Comparison of ENCODE assay signal across 8 mouse cellular contexts in genomic region chr6:30692826-30693225, GRCm38 (mm10). TPM values are rescaled to one million over a fixed set of nuclear protein-coding genes. Genes with fewer than 3 reads are reported as not detected.
DNase-seq lines count a peak whose midpoint lies in the region; ATAC-seq and TF ChIP-seq lines count a peak whose summit lies in the region.

No protein-coding gene starts in this region.

- WGBS in heart, embryonic 11.5 days (ENCODE audit: insufficient replicate concordance), result 75% methylated on average over 5 of the region's 5 CpGs
- 72% methylated on average over 5 of the region's 5 CpGs for WGBS in forebrain, embryonic 11.5 days
- WGBS in liver, postnatal 0 days (ENCODE audit: insufficient replicate concordance), result 64% methylated on average over 5 of the region's 5 CpGs

- no peaks in the 10 kb centered on the region for H3K36me3 ChIP-seq in heart, embryonic 11.5 days (ENCODE audit: control insufficient read depth, insufficient read depth, low read length)
- no peaks in the 10 kb centered on the region for H3K36me3 ChIP-seq in ES-Bruce4 (ENCODE audit: control insufficient read depth, insufficient read depth, low read length, poor library complexity, severe bottlenecking)
- H3K36me3 ChIP-seq in forebrain, embryonic 11.5 days (ENCODE audit: control insufficient read depth, insufficient read depth, low read length), result no peaks in the 10 kb centered on the region
- no peaks in the 10 kb centered on the region for H3K36me3 ChIP-seq in liver, postnatal 0 days (replicated peaks; ENCODE audit: insufficient read depth, low read length)

- peak overlapping the region; percentile 77 for H3K9ac ChIP-seq in heart, embryonic 11.5 days (ENCODE audit: low read depth, low read length)
- peak overlapping the region; percentile 54 for H3K9ac ChIP-seq in ES-Bruce4 (ENCODE audit: low read depth, poor library complexity, severe bottlenecking)
- peak overlapping the region; percentile 62 for H3K9ac ChIP-seq in forebrain, embryonic 11.5 days (ENCODE audit: low read length)
- peak overlapping the region; percentile 70 for H3K9ac ChIP-seq in liver, postnatal 0 days (replicated peaks)

- TF ChIP-seq POLR2A in ES-Bruce4 (IDR thresholded peaks at IDR 0.05; ENCODE audit: insufficient read depth, low read length), result no peak

- H3K27me3 ChIP-seq in heart, embryonic 11.5 days (ENCODE audit: control insufficient read depth, insufficient read depth, low read length), result no peaks in the 10 kb centered on the region
- no peaks in the 10 kb centered on the region for H3K27me3 ChIP-seq in ES-Bruce4 (ENCODE audit: control insufficient read depth, insufficient read depth, low read length, poor library complexity, severe bottlenecking)
- no peaks in the 10 kb centered on the region for H3K27me3 ChIP-seq in forebrain, embryonic 11.5 days (ENCODE audit: control insufficient read depth, insufficient read depth, low read length)
- H3K27me3 ChIP-seq in liver, postnatal 0 days (ENCODE audit: insufficient read depth, low read length), result no peaks in the 10 kb centered on the region

- TF ChIP-seq CTCF in ES-Bruce4 (IDR thresholded peaks at IDR 0.05; ENCODE audit: low read depth, low read length), result no peak
- TF ChIP-seq CTCF in liver, postnatal 0 days (IDR thresholded peaks at IDR 0.05; ENCODE audit: low read depth), result no peak

- TF ChIP-seq EP300 in ES-Bruce4 (IDR thresholded peaks at IDR 0.05; ENCODE audit: insufficient read depth, low read depth, low read length), result no peak
- no peak for TF ChIP-seq EP300 in liver, postnatal 0 days (IDR thresholded peaks at IDR 0.05; ENCODE audit: low read depth)

- ATAC-seq in heart, embryonic 11.5 days (replicated peaks; ENCODE audit: insufficient number of reproducible peaks, low FRiP score, low TSS enrichment), result no peak
- no peak for ATAC-seq in forebrain, embryonic 11.5 days (replicated peaks; ENCODE audit: low FRiP score)
- ATAC-seq in liver, postnatal 0 days, result no peak

- peaks cover 8% of the 10 kb centered on the region for H3K4me1 ChIP-seq in heart, embryonic 11.5 days (ENCODE audit: control insufficient read depth, insufficient read depth, low read length)
- H3K4me1 ChIP-seq in ES-Bruce4 (ENCODE audit: control insufficient read depth, insufficient read depth, low read length), result no peaks in the 10 kb centered on the region
- peaks cover 9% of the 10 kb centered on the region for H3K4me1 ChIP-seq in forebrain, embryonic 11.5 days (replicated peaks; ENCODE audit: control insufficient read depth, insufficient read depth, low read length)
- peaks cover 9% of the 10 kb centered on the region for H3K4me1 ChIP-seq in liver, postnatal 0 days (ENCODE audit: insufficient read depth)

- H3K4me2 ChIP-seq in heart, embryonic 11.5 days, result peak overlapping the region; percentile 74
- H3K4me2 ChIP-seq in forebrain, embryonic 11.5 days (ENCODE audit: low read depth, low read length, severe bottlenecking), result peak overlapping the region; percentile 50
- peak overlapping the region; percentile 96 for H3K4me2 ChIP-seq in liver, postnatal 0 days (ENCODE audit: low read depth, low read length)

- no peak for DNase-seq in heart, postnatal 4 days
- DNase-seq in forebrain, embryonic 11.5 days (ENCODE audit: low spot score), result no peak
- no peak for DNase-seq in liver, postnatal 0 days
- DNase-seq in cerebellum, postnatal 25 days, result no peak
- no peak for DNase-seq in layer of hippocampus, adult 8-10 months (ENCODE audit: low spot score in 2 of 2)
- no peak for DNase-seq in urinary bladder, postnatal 14 days (ENCODE audit: low spot score)

- peak overlapping the region; percentile 57 for H3K4me3 ChIP-seq in heart, embryonic 11.5 days (ENCODE audit: low read depth, low read length)
- H3K4me3 ChIP-seq in ES-Bruce4 (ENCODE audit: low read depth, low read length), result peak overlapping the region; percentile 86
- peak overlapping the region; percentile 43 for H3K4me3 ChIP-seq in forebrain, embryonic 11.5 days (ENCODE audit: low read depth, low read length)
- peak overlapping the region; percentile 77 for H3K4me3 ChIP-seq in liver, postnatal 0 days (ENCODE audit: low read depth, low read length)

- no peaks in the 10 kb centered on the region for H3K9me3 ChIP-seq in heart, embryonic 11.5 days (replicated peaks; ENCODE audit: control insufficient read depth, low read length)
- no peaks in the 10 kb centered on the region for H3K9me3 ChIP-seq in ES-Bruce4 (replicated peaks; ENCODE audit: control insufficient read depth, insufficient read depth, low read length, poor library complexity, severe bottlenecking)
- no peaks in the 10 kb centered on the region for H3K9me3 ChIP-seq in forebrain, embryonic 11.5 days (ENCODE audit: control insufficient read depth, low read length)
- H3K9me3 ChIP-seq in liver, postnatal 0 days (ENCODE audit: low read length), result no peaks in the 10 kb centered on the region

- peak overlapping the region; percentile 98 for H3K27ac ChIP-seq in heart, embryonic 11.5 days (ENCODE audit: low read depth, low read length)
- H3K27ac ChIP-seq in ES-Bruce4 (ENCODE audit: insufficient read depth, low read length), result no peak overlapping the region
- H3K27ac ChIP-seq in forebrain, embryonic 11.5 days (ENCODE audit: low read depth, low read length), result peak overlapping the region; percentile 92
- peak overlapping the region; percentile 85 for H3K27ac ChIP-seq in liver, postnatal 0 days (ENCODE audit: low read depth)

RNA-seq across cellular contexts. Expression of gene Cep41, which starts 0.7 kb away (rescaled TPM):
- 10.9 and 11.0 TPM in 2 replicates for polyA plus RNA-seq in heart, embryonic 11.5 days (2014; fragmentation: Nextera tagmentation; extraction: Ambion mirVana)
- 1 to 10 TPM; 4.2 to 8.0 TPM for total RNA-seq in heart, postnatal 4 days (2021)
- 4.9 and 8.1 TPM in 2 replicates for polyA plus RNA-seq in ES-Bruce4 (2011; ENCODE audit: insufficient read depth, insufficient read length, low read depth, missing spikeins)
- 21.6 and 24.1 TPM in 2 replicates for polyA plus RNA-seq in forebrain, embryonic 11.5 days (2014; fragmentation: Nextera tagmentation; extraction: Ambion mirVana)
- polyA plus RNA-seq in liver, postnatal 0 days (2015; fragmentation: Nextera tagmentation; extraction: Ambion mirVana), result 2.8 TPM in 2 replicates
- 1 to 10 TPM; 5.2 to 8.1 (median 6.7) TPM for total RNA-seq in layer of hippocampus, adult 8-10 months (2022)

RNA-seq across cellular contexts. Expression of gene Mest, which starts 30.5 kb away (rescaled TPM):
- 4,075 and 4,306 TPM in 2 replicates for polyA plus RNA-seq in heart, embryonic 11.5 days (2014; fragmentation: Nextera tagmentation; extraction: Ambion mirVana)
- 100 to 1,000 TPM; 504 to 641 TPM for total RNA-seq in heart, postnatal 4 days (2021)
- polyA plus RNA-seq in ES-Bruce4 (2011; ENCODE audit: insufficient read depth, insufficient read length, low read depth, missing spikeins), result 50.5 and 54.4 TPM in 2 replicates
- polyA plus RNA-seq in forebrain, embryonic 11.5 days (2014; fragmentation: Nextera tagmentation; extraction: Ambion mirVana), result 1,661 and 1,678 TPM in 2 replicates
- 117 and 119 TPM in 2 replicates for polyA plus RNA-seq in liver, postnatal 0 days (2015; fragmentation: Nextera tagmentation; extraction: Ambion mirVana)
- 10 to 100 TPM; 43.1 to 65.9 (median 50.6) TPM for total RNA-seq in layer of hippocampus, adult 8-10 months (2022)

RNA-seq across cellular contexts. Expression of gene Cpa1, which starts 53.8 kb away (rescaled TPM):
- polyA plus RNA-seq in heart, embryonic 11.5 days (2014; fragmentation: Nextera tagmentation; extraction: Ambion mirVana), result 2.4 and 2.5 TPM in 2 replicates
- 1 to 10 TPM; 3.4 to 3.7 TPM for total RNA-seq in heart, postnatal 4 days (2021)
- not detected in 2 replicates for polyA plus RNA-seq in ES-Bruce4 (2011; ENCODE audit: insufficient read depth, insufficient read length, low read depth, missing spikeins)
- polyA plus RNA-seq in forebrain, embryonic 11.5 days (2014; fragmentation: Nextera tagmentation; extraction: Ambion mirVana), result 0.16 TPM in 1 of 2 replicates, not detected in the other
- 0.15 and 2.7 TPM in 2 replicates for polyA plus RNA-seq in liver, postnatal 0 days (2015; fragmentation: Nextera tagmentation; extraction: Ambion mirVana)
- not detected for total RNA-seq in layer of hippocampus, adult 8-10 months (2022)

Comparison
In these comparisons a context has a peak if more than half of its experiments do, and no peak if none do; other contexts are left out.
1. RNA of gene Mest, which starts 30.5 kb away (polyA plus RNA-seq): 4,075 to 4,306 TPM in heart, embryonic 11.5 days and 1,661 to 1,678 TPM in forebrain, embryonic 11.5 days; 117 to 119 TPM in liver, postnatal 0 days and 50.5 to 54.4 TPM in ES-Bruce4; every median in the first group is over 10 times any median in the second.
2. Peak in every context shown above with its lines, with median percentiles within 50 percentile points of each other: H3K4me2 ChIP-seq, H3K4me3 ChIP-seq and H3K9ac ChIP-seq.